Mouse (Mus musculus) kidney, postnatal 0 days (tissue): ENCODE results near the gene Cyp2c55. TPM values are rescaled to one million over a fixed set of nuclear protein-coding genes. Genes with fewer than 3 reads are reported as not detected.

Source experiments
- ATAC-seq: fragments of 200-750 bp; cut with Nextera tagmentation; replicated peaks from 2 replicates; pipeline ENCODE4 v1.8.0; 2017; ENCODE audit warnings: low read depth, moderate number of reproducible peaks, moderate TSS enrichment, moderate library complexity; ENCODE audit not compliant: low FRiP score
- DNase-seq: peaks from one replicate; pipeline ENCODE4 v3.0.0-alpha.2; 2016; ENCODE audit warnings: low spot score
- H3K27ac ChIP-seq: fragments of 300-500 bp; sonication (generic); 2 replicates; pipeline ENCODE4 v1.5.1; 2014; ENCODE audit warnings: mild to moderate bottlenecking
- H3K27me3 ChIP-seq: fragments of 300-500 bp; sonication (generic); 2 replicates; pipeline ENCODE4 v1.6.1; 2014; ENCODE audit warnings: low read length, mixed read lengths; ENCODE audit not compliant: insufficient read depth
- H3K36me3 ChIP-seq: fragments of 300-500 bp; sonication (generic); 2 replicates; pipeline ENCODE4 v1.6.1; 2014; ENCODE audit warnings: low read length, mixed read lengths; ENCODE audit not compliant: insufficient read depth
- H3K4me1 ChIP-seq: fragments of 300-500 bp; sonication (generic); replicated peaks from 2 replicates; pipeline ENCODE4 v1.6.1; 2014; ENCODE audit warnings: antibody characterized with exemption, low read length, mixed read lengths; ENCODE audit not compliant: insufficient read depth
- H3K4me2 ChIP-seq: fragments of 300-500 bp; sonication (generic); 2 replicates; pipeline ENCODE4 v1.6.1; 2014; ENCODE audit warnings: mild to moderate bottlenecking, low read length, moderate library complexity, mixed read lengths
- H3K4me3 ChIP-seq: fragments of 300-500 bp; sonication (generic); replicated peaks from 2 replicates; pipeline ENCODE4 v1.5.1; 2014; ENCODE audit warnings: low read depth, low read length
- H3K9ac ChIP-seq: fragments of 300-500 bp; sonication (generic); 2 replicates; pipeline ENCODE4 v1.6.1; 2014; ENCODE audit warnings: low read depth, low read length
- H3K9me3 ChIP-seq: fragments of 300-500 bp; sonication (generic); replicated peaks from 2 replicates; pipeline ENCODE4 v1.6.1; 2016; ENCODE audit warnings: low read length, inconsistent platforms, mixed read lengths
- CTCF ChIP-seq: IDR thresholded peaks from 2 replicates; pipeline ENCODE4 v1.5.1; 2016; ENCODE audit warnings: antibody characterized with exemption, low read depth, mild to moderate bottlenecking, moderate library complexity
- WGBS: fragments of 180-500 bp; shearing (Covaris S2); extraction: QIAGEN DNeasy Blood & Tissue Kit; methylation state at CpG from one replicate; pipeline ENCODE4 v1.1.7; 2014; 5-methylcytosine and 5-hydroxymethylcytosine counted together
- polyA plus RNA-seq: library from polyadenylated mRNA; unstranded; fragments of >200 nt; fragmentation: Nextera tagmentation; extraction: Ambion mirVana; gene quantifications from 2 replicates; pipeline ENCODE4 v1.2.1, GENCODE M21; 2015

Cyp2c55 gene
- 0.09 TPM in 1 of 2 replicates, not detected in the other for polyA plus RNA-seq

- Histone ChIP-seq H3K27me3 (no peaks in the 10 kb centered on the region), H3K36me3 (no peaks in the 10 kb centered on the region), H3K4me3 (no peak within 1 kb of the TSS), H3K9me3 (no peaks in the 10 kb centered on the region), H3K9ac (no peak within 1 kb of the TSS), H3K27ac (no peak within 1 kb of the TSS), H3K4me1 (no peaks in the 10 kb centered on the region), H3K4me2 (no peak within 1 kb of the TSS)
- TF ChIP-seq CTCF, result no peak
- no peak for DNase-seq
- ATAC-seq, result no peak
Measured at GRCm38 (mm10) chr19:39006715-39007114, at the start of gene Cyp2c55. Gene Cyp2c55 (plus strand): TSS chr19:39007019.

- H3K27me3 ChIP-seq, result no peaks in the 10 kb centered on the region
- H3K4me2 ChIP-seq, result no peak overlapping the region
- DNase-seq, result no peak
- no peak overlapping the region for H3K4me3 ChIP-seq
- H3K27ac ChIP-seq, result no peak overlapping the region
- H3K9ac ChIP-seq, result no peak overlapping the region
- TF ChIP-seq CTCF, result no peak
- no peaks in the 10 kb centered on the region for H3K9me3 ChIP-seq
- H3K36me3 ChIP-seq, result no peaks in the 10 kb centered on the region
- WGBS, result 89% methylated on average over 6 of the region's 6 CpGs
- ATAC-seq, result no peak
- no peaks in the 10 kb centered on the region for H3K4me1 ChIP-seq
Measured at GRCm38 (mm10) chr19:38970741-38971140, 36.1 kb upstream of the Cyp2c55 start.

- ATAC-seq, result no peak
- H3K27ac ChIP-seq, result no peak overlapping the region
- no peak overlapping the region for H3K9ac ChIP-seq
- no peaks in the 10 kb centered on the region for H3K36me3 ChIP-seq
- no peaks in the 10 kb centered on the region for H3K9me3 ChIP-seq
- 75% methylated on average over 5 of the region's 5 CpGs for WGBS
- H3K4me2 ChIP-seq, result no peak overlapping the region
- no peak for DNase-seq
- H3K27me3 ChIP-seq, result no peaks in the 10 kb centered on the region
- no peak for TF ChIP-seq CTCF
- no peaks in the 10 kb centered on the region for H3K4me1 ChIP-seq
- no peak overlapping the region for H3K4me3 ChIP-seq
Measured at GRCm38 (mm10) chr19:38972581-38972980, 34.2 kb upstream of the Cyp2c55 start.

GRCm38 (mm10) chr19:38973666-38974065, 33.2 kb upstream of the Cyp2c55 start:
- H3K27ac ChIP-seq, result no peak overlapping the region
- no peak overlapping the region for H3K4me3 ChIP-seq
- ATAC-seq (no peak), DNase-seq (no peak)
- no peaks in the 10 kb centered on the region for H3K4me1 ChIP-seq
- H3K9me3 ChIP-seq, result no peaks in the 10 kb centered on the region
- H3K27me3 ChIP-seq, result no peaks in the 10 kb centered on the region
- no peak for TF ChIP-seq CTCF
- 61% methylated on average over 7 of the region's 7 CpGs for WGBS
- no peak overlapping the region for H3K4me2 ChIP-seq
- H3K9ac ChIP-seq, result no peak overlapping the region
- H3K36me3 ChIP-seq, result no peaks in the 10 kb centered on the region

- no peaks in the 10 kb centered on the region for H3K4me1 ChIP-seq
- DNase-seq (no peak), ATAC-seq (no peak)
- no peak overlapping the region for H3K9ac ChIP-seq
- TF ChIP-seq CTCF, result no peak
- no peak overlapping the region for H3K27ac ChIP-seq
- no peaks in the 10 kb centered on the region for H3K27me3 ChIP-seq
- no peak overlapping the region for H3K4me2 ChIP-seq
- H3K36me3 ChIP-seq, result no peaks in the 10 kb centered on the region
- no peaks in the 10 kb centered on the region for H3K9me3 ChIP-seq
- H3K4me3 ChIP-seq, result no peak overlapping the region
Measured at GRCm38 (mm10) chr19:38976269-38976668, 30.6 kb upstream of the Cyp2c55 start.

- Histone ChIP-seq H3K4me1 (no peaks in the 10 kb centered on the region), H3K4me2 (no peak overlapping the region), H3K27me3 (no peaks in the 10 kb centered on the region), H3K36me3 (no peaks in the 10 kb centered on the region), H3K27ac (no peak overlapping the region), H3K9me3 (no peaks in the 10 kb centered on the region), H3K4me3 (no peak overlapping the region), H3K9ac (no peak overlapping the region)
- ATAC-seq (no peak), DNase-seq (peak; percentile 71)
- 0% methylated on average over 1 of the region's 1 CpGs for WGBS
- peak; percentile 92 for TF ChIP-seq CTCF
Measured at GRCm38 (mm10) chr19:38981966-38982365, 24.9 kb upstream of the Cyp2c55 start.

GRCm38 (mm10) chr19:38998248-38998647, 8.6 kb upstream of the Cyp2c55 start:
- no peak overlapping the region for H3K9ac ChIP-seq
- no peak overlapping the region for H3K4me3 ChIP-seq
- DNase-seq (no peak), ATAC-seq (no peak)
- 84% methylated on average over 4 of the region's 4 CpGs for WGBS
- H3K9me3 ChIP-seq, result no peaks in the 10 kb centered on the region
- no peak overlapping the region for H3K4me2 ChIP-seq
- TF ChIP-seq CTCF, result no peak
- H3K27ac ChIP-seq, result no peak overlapping the region
- no peaks in the 10 kb centered on the region for H3K4me1 ChIP-seq
- H3K27me3 ChIP-seq, result no peaks in the 10 kb centered on the region
- H3K36me3 ChIP-seq, result no peaks in the 10 kb centered on the region
